ENCODE assay signal across 37 mouse cellular contexts in the genomic region with DNA sequence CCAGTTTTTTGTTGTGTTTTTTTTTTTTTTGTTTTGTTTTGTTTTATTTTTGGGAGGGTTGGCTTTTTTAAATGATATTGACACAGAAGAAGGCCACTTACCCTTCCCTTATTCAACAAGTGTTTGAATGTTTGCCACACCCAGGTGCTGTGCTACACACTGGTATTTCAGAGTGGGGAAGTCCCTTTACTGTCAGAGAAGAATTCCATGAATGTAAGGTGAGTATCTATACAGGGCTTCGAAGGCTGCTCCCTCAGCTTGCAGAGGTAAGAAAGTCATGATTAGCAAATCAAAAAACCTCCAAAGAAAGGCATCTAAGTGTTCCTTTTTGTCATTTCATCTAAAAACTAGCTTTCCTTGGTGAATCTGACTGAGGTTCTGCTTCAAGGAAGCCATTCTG. TPM values are rescaled to one million over a fixed set of nuclear protein-coding genes. Genes with fewer than 3 reads are reported as not detected.
"Had no signal": no experiment of that assay in that cellular context is flagged by ENCODE, and none has a peak within 500 bp of the region (broad histone marks: within the 10 kb centered on the region; RNA-seq: fewer than 3 reads in every experiment).

No protein-coding gene starts in this region.

- DNase-seq: left cerebral cortex, postnatal 4 days; liver; liver, embryonic 13.5 days; liver, postnatal 0 days; lung, adult 18-20 months; lung, adult 2 months; lung, embryonic 14.5 days; lung, postnatal 14 days; lung, postnatal 36 days; lung, postnatal 4 days; midbrain, embryonic 14.5 days had no signal

- H3K27ac ChIP-seq: limb, embryonic 10.5 days; limb, embryonic 12.5 days; limb, embryonic 13.5 days; limb, embryonic 15.5 days; liver, embryonic 12.5 days; liver, embryonic 13.5 days; liver, embryonic 14.5 days; liver, embryonic 15.5 days; lung, embryonic 15.5 days; midbrain, embryonic 10.5 days; midbrain, embryonic 12.5 days; midbrain, embryonic 13.5 days; midbrain, embryonic 15.5 days; neural tube, embryonic 12.5 days; neural tube, embryonic 13.5 days had no signal

- H3K27me3 ChIP-seq: limb, embryonic 12.5 days; limb, embryonic 13.5 days; limb, embryonic 15.5 days; liver, embryonic 12.5 days; liver, embryonic 13.5 days; liver, embryonic 15.5 days; lung, embryonic 15.5 days; midbrain, embryonic 12.5 days; midbrain, embryonic 13.5 days; midbrain, embryonic 15.5 days; neural tube, embryonic 12.5 days; neural tube, embryonic 13.5 days had no signal

- H3K4me1 ChIP-seq: limb, embryonic 12.5 days; limb, embryonic 15.5 days; liver, embryonic 12.5 days; liver, embryonic 13.5 days; liver, embryonic 15.5 days; megakaryocyte, embryonic 14.5 days; midbrain, embryonic 10.5 days; midbrain, embryonic 12.5 days; midbrain, embryonic 13.5 days; midbrain, embryonic 15.5 days; neural tube, embryonic 12.5 days; neural tube, embryonic 13.5 days had no signal

- ATAC-seq: liver, embryonic 12.5 days; liver, postnatal 0 days; lung, postnatal 0 days; midbrain, embryonic 13.5 days; midbrain, embryonic 15.5 days; midbrain, embryonic 16.5 days had no signal

- H3K9me3 ChIP-seq: limb, embryonic 10.5 days; limb, embryonic 12.5 days; limb, embryonic 13.5 days; limb, embryonic 15.5 days; liver, embryonic 12.5 days; liver, embryonic 13.5 days; liver, embryonic 15.5 days; lung, embryonic 15.5 days; megakaryocyte, embryonic 14.5 days; midbrain, embryonic 10.5 days; midbrain, embryonic 12.5 days; midbrain, embryonic 13.5 days; midbrain, embryonic 15.5 days; neural tube, embryonic 12.5 days; neural tube, embryonic 13.5 days had no signal

- H3K4me2 ChIP-seq: limb, embryonic 12.5 days; limb, embryonic 13.5 days; limb, embryonic 15.5 days; liver, embryonic 11.5 days; liver, embryonic 12.5 days; liver, embryonic 13.5 days; liver, embryonic 15.5 days; lung, embryonic 14.5 days; lung, embryonic 15.5 days; midbrain, embryonic 11.5 days; midbrain, embryonic 12.5 days; midbrain, embryonic 13.5 days; midbrain, embryonic 15.5 days; neural tube, embryonic 12.5 days; neural tube, embryonic 13.5 days had no signal

- H3K4me3 ChIP-seq: limb, embryonic 10.5 days; limb, embryonic 12.5 days; limb, embryonic 13.5 days; limb, embryonic 15.5 days; liver, embryonic 12.5 days; liver, embryonic 13.5 days; liver, embryonic 15.5 days; lung, embryonic 15.5 days; megakaryocyte, embryonic 14.5 days; midbrain, embryonic 10.5 days; midbrain, embryonic 12.5 days; midbrain, embryonic 13.5 days; midbrain, embryonic 15.5 days; myocyte; neural tube, embryonic 12.5 days; neural tube, embryonic 13.5 days had no signal

- H3K9ac ChIP-seq: limb, embryonic 12.5 days; limb, embryonic 13.5 days; limb, embryonic 15.5 days; liver, embryonic 12.5 days; liver, embryonic 13.5 days; liver, embryonic 14.5 days; liver, embryonic 15.5 days; liver, postnatal 0 days; lung, embryonic 14.5 days; lung, embryonic 15.5 days; midbrain, embryonic 12.5 days; midbrain, embryonic 13.5 days; midbrain, embryonic 15.5 days; neural tube, embryonic 12.5 days; neural tube, embryonic 13.5 days had no signal

- H3K36me3 ChIP-seq: limb, embryonic 10.5 days; limb, embryonic 12.5 days; limb, embryonic 13.5 days; limb, embryonic 15.5 days; liver, embryonic 12.5 days; liver, embryonic 13.5 days; liver, embryonic 15.5 days; lung, embryonic 15.5 days; midbrain, embryonic 10.5 days; midbrain, embryonic 12.5 days; midbrain, embryonic 13.5 days; midbrain, embryonic 15.5 days; neural tube, embryonic 12.5 days; neural tube, embryonic 13.5 days had no signal

RNA-seq across cellular contexts. Expression of a gene that starts 26.1 kb away (rescaled TPM):
- total RNA-seq: liver, adult 2 months; megakaryocyte progenitor cell, adult 5-6 weeks; megakaryocyte, adult 5-6 weeks; megakaryocyte-erythroid progenitor cell, adult 5-6 weeks; monocyte, adult 5-6 weeks had no signal
- polyA plus RNA-seq: macrophage had no signal
